Mouse (Mus musculus) left cerebral cortex, adult 8-10 months (tissue): ENCODE measurements around the gene Lamc1. TPM values are rescaled to one million over a fixed set of nuclear protein-coding genes. Genes with fewer than 3 reads are reported as not detected.
"Not testable (repeated sequence)": the region's sequence is repeated elsewhere in the genome, so short reads cannot be mapped to it uniquely, and the experiment has no call there.

Experiments used
- DNase-seq, 2 experiments: peaks; one replicate each; pipeline ENCODE4 v3.0.0; 2022; ENCODE audit warnings: low spot score in 2 of 2
- total RNA-seq, 4 experiments: library from RNA; stranded (reverse); gene quantifications; 2 replicates each; pipeline ENCODE4 v1.2.4; 2022

Gene Lamc1
- total RNA-seq, 4 experiments from 2014 or later: 23.8 to 28.5 (median 27.2) TPM

DNA sequence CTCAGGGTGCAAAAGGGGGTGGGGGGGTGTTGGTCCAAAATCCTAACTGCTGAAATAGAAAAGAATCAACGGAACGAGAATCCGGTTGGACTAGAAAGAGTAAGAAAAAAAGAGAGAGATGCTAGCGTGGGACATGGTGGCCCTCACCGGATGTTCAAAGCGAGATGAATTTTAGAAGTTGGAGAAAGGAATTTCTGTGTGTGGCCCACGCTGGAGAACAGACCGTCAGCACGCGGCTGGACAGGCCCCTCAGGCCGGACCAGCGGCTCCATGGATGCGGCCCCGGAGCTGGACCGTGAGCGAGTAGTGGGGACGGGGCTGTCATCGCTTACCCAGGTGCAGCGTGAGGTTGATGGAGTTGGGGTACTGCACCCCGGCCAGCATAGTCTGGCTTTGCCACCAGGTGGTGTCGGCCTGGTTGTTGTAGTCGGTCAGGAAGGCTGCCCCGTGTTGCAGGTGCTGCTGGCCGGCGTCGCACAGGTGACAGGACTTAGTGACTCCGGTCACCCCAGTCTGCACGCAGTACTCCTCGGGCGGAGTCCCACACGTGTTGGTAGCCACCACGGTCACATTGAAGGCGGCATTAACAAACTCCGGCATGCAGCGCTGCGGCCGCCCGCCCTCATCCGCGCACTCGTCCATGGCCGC is 666 bp downstream of the Lamc1 start:
- peak in 1 of 2 experiments; percentile 43 for DNase-seq

GRCm38 (mm10) chr1:153331206-153331605 is 1.4 kb downstream of the Lamc1 start:
- DNase-seq: no peak

DNA sequence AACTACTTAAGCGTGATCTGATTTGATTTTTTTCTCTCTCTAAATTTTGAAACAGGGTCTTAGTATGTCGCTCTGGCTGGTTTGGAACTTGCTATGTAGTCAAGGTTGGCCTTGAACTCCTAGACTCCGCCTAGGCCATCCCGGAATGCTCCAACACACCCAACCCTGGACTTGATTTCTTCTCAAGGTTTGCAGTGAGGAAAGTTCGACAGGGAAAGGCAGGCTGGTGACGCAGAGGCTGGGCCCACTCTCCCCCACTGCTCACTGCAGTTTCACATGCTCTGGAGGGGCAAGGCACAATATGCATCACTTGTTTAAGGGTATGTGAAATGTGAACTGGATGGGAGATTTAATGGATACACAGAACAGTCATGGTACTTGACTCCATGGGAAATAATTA is 3.3 kb downstream of the Lamc1 start:
- DNase-seq: no peak

GRCm38 (mm10) chr1:153327063-153327462 is 5.5 kb downstream of the Lamc1 start:
- no peak for DNase-seq

DNA sequence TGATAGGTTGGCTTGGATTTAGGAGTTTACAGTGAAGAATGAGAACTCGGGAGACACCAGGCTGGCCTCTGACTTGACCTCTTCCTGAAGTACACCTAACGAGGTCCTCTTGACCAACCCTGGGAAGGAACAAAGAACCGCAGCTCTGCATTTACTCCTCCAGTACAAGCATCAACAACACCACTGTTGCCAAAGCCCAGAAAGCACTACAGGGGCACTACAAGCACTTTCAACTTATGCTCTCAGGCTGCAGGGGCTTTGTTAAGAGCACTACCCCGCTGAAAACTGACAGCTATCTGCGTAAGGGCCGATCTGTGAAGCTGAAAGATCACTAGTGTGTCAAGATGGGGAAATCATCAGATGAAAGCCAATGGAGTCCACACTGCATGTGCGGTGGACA is 6.4 kb downstream of the Lamc1 start:
- no peak for DNase-seq

- no peak for DNase-seq
Observed at GRCm38 (mm10) chr1:153321404-153321803, 11.2 kb downstream of the Lamc1 start.

DNA sequence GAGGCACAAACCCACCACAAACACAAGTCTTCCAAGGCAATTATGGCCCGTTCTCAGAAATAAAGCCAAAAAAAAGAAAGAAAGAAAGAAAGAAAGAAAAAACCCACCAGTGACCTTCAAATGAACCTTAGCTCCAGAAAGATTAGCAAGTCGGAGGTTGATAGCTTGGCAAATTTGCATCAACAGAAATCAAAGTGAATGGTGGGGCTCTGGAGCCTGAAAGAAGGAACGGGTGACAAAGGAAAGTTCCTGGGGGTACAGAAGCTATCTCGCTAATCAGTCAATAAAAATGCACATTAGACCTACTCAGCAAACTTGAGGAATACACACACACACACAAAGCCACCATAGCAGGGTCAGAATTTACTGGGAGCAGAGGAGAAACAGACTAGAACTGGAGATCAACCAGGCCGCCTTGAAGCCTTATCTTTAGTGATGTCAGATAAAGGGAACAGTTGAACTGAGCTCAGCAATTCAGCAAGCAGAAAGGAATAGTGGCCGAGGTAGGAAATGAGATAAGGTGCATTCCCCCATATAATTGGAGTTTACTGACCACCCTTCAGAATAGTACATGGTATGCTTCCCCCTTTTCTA is 11.9 kb downstream of the Lamc1 start:
- no peak for DNase-seq

DNA sequence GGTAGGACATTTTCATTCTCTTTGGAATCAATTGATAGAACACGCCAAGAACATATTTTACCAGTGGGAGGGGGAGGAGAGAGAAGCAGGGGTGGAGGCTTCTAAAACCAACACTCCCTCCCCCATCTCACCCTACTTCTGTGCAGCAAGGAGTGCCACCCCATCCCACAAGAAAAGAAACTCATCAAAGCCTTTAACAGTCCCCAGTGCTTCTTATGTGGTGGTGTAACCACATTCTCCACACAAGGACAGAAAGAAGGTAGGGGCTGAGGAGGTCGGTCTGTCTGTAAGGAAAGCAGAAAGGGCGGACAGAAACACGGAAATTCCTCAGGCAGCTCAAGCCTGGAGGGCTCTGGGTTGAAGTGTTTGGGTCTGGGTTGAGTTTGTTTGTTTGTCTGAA is 12.5 kb downstream of the Lamc1 start:
- no peak for DNase-seq

DNA sequence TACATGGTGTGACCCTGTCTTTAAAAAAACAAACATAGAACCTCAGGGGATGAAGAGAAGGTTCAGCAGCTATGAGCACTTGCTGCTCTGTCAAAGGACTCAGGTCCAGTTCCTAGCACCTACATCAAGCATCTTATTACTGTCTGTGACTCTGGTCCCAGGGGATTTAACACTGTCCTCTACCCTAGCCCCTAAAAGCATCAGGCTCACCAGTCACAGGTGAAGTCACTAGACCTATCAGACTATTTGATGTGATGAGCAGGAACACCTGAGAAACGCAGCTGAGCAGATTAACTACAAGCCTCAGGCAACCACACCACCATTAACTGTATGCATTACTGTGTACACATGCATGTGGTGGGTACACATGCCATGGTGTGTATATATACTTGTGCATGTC is 13.8 kb downstream of the Lamc1 start:
- DNase-seq: no peak

DNA sequence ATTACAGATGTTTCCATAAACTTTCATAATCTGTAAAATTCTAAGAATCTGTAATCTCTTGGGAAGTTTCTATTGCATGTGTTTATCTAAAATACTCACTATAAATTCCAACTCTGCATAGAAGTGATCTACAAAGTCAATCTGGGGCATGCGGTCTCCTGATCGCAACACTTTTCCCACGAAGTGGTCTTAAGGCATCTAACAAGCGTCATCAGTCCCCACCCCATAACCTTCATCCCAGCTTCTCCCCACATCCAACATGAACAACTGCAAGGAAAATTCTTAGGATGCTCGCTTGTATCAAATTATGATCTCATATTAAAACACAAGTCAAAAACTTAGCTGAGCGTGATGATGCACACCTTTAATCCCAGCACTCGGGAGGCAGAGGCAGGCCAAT is 14.3 kb downstream of the Lamc1 start:
- DNase-seq: no peak

DNA sequence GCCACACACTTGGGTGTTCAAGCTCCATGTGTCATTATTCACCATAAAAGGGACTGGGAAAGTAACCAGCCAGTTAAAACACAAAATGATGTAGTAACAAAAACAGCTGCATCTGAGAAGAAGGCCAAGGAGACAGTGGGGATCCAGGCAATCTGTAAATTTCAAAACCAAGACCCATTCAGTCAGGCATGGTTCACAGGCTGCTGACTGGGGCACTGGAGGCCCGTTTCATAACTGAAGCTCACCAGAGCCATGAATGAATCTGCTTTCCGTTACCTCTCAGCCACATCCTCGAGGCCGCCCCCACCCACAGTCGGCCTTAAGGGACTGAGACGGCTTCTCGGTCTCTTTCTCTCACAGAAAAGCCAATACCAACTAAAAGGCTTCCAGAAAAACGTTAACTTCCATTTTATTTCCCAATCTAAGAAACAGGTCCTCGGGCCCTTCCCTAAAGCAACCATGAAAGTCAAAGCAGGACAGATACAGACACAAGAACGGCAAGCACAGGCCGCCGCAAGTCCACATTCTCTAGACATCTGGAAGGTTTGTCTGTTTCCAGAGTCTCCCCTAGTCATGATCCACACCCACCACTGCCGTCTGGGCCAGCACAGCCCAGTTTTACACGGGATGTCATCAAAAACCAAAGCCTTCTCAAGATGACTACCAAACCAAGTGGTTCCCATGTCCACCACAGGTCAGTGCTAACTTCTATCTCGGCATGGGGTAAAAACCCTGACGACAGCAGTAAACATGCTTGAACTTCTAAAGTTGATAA is 14.9 kb downstream of the Lamc1 start:
- DNase-seq: no peak

DNA sequence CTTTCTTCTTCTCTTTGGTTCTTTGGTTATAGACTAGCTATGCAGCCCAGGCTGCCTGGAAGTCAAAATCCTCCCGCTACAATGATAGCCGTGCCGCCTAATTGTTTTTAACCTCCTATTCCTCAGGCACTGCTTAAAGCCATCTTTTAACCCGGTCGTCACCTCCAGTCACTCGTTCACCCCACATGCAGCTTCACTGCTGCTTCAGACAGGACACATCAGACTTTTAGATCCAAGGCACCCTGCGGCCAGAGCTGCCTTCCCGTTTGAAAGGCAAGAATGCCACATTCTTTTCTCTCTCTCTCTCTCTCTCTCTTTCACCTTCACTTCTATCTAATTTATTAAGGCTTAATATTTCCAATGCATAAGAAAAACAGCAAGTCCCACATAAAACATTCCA is 15.6 kb downstream of the Lamc1 start:
- DNase-seq: no peak

- no peak for DNase-seq
Observed at GRCm38 (mm10) chr1:153316286-153316685, 16.3 kb downstream of the Lamc1 start.

GRCm38 (mm10) chr1:153315121-153315520 is 17.5 kb downstream of the Lamc1 start:
- no peak for DNase-seq

GRCm38 (mm10) chr1:153312992-153313391 is 19.6 kb downstream of the Lamc1 start:
- DNase-seq: no peak

DNA sequence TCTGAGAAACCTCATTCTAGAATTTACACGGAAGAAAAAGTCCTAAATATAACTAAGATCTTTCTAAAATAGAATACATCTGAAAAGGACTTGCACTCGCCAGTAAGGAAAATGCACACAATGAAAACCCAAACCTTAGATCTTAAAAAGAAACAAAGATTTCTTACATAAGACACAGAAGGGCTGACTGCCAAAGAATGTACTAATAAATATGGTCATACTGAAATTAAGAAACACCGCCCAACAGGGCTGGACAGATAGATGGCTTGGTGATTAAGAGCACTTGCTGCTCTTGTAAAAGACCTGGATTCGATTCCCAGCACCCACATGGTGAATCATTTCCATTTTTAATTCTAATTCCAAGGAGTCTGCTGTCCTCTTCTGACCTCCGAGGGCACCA is 22.4 kb downstream of the Lamc1 start:
- no peak for DNase-seq

GRCm38 (mm10) chr1:153309310-153309709 is 23.3 kb downstream of the Lamc1 start:
- DNase-seq: no peak

GRCm38 (mm10) chr1:153308915-153309296 is 23.7 kb downstream of the Lamc1 start:
- DNase-seq: peak in 1 of 2 experiments; percentile 39

- peak in 1 of 2 experiments; percentile 71 for DNase-seq
Observed at GRCm38 (mm10) chr1:153308179-153308914, 24.2 kb downstream of the Lamc1 start.

- DNase-seq: no peak
Observed at GRCm38 (mm10) chr1:153307509-153308178, 24.9 kb downstream of the Lamc1 start.

DNA sequence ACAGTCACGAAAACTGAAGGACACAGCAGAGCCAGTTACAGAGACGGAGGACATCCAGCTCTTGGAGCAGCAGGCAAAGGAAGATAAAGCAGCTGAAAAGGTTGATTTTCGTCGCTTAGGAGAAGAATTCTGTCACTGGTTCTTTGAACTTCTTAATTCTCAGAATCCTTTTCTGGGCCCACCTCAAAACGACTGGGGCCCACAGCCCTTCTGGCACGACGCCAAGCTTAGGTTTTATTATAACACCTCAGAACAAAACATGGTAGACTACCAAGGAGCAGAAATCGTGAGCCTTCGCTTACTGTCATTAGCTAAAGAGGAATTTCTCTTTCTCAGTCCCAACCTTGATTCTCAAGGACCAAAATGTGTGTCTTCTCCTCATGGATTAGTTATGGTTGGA is 26.9 kb downstream of the Lamc1 start:
- DNase-seq: not testable (repeated sequence)
